Mouse (Mus musculus): ENCODE data around the gene Usp40.
A peak's percentile ranks its signal among the peaks of the same experiment; 100 is the strongest.
"Not testable (repeated sequence)": the region's sequence is repeated elsewhere in the genome, so short reads cannot be mapped to it uniquely, and the experiment has no call there.

The Usp40 gene

DNA sequence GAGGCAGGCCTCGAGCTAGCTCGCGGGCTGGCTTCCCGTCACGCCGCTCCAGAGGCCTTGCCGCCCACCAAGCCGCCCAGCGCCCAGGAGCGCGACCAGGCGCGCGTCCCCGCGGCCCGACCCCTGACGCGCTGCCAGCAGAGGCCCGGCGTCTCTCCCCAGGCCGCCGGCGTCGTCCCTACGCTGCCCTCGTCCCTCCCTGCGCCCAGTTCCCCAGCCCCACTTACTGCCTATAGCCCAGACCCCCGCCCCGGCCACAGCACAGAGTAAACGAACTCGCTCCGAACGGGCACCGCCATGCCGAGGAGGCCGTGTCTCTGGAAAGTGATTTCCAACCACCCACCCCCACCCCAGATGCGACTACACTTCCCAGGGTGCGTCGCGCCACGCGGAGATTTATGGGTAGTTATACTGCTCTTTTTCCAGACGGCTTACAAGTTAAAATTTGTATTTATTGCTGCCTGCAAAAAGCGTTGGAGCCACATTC, at the start of gene Usp40:
Usp40 (minus strand) TSS at position 341 of the 487 bp plus-strand sequence.
- peak; percentile 86 to 90 for DNase-seq

GRCm38 (mm10) chr1:88055088-88055487, 46.7 kb upstream of the Usp40 start, which contains the start of gene Ugt1a10:
Gene Ugt1a10, plus strand, starts transcription at chr1:88055388.
- DNase-seq = no peak

- DNase-seq = not testable (repeated sequence)
These were observed 39.1 kb upstream of the Usp40 start for GRCm38 (mm10) chr1:88047408-88047807.

DNA sequence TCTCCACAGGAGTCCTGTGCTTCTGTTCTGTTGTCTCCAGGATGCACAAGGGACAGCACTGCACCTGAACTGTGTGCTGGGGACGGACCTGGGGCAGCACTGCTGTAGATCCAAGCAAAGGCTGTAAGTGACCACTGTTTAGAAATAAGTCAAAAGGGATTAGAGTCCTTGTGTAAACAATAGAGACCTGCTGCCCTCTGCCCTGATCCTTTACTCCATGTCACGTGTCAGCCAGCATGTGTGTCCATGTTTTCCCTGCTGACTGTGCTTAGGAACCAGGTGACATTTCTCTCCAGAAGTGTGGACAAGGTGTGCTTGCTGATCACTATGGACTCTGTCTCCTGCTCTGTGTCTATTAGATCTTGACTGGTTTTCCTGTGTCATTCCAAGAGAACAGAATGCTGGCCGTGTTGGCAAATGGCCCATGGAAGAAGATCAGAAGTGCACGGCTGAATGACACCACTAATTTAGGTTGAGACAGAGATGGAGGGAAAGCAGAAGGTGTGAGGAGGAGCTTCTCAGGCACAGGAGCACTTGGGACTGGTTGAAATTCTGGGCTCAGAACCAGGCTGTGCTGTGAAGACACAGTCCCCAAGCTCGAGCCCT, 36.6 kb upstream of the Usp40 start:
- not testable (repeated sequence) for DNase-seq

GRCm38 (mm10) chr1:88043044-88043443, 34.7 kb upstream of the Usp40 start:
- not testable (repeated sequence) for DNase-seq

- DNase-seq = not testable (repeated sequence)
These were observed 16.9 kb upstream of the Usp40 start for GRCm38 (mm10) chr1:88025244-88025643.

- no peak for DNase-seq
These were observed 7.0 kb upstream of the Usp40 start for GRCm38 (mm10) chr1:88015371-88015770.

- no peak for DNase-seq
These were observed 6.3 kb upstream of the Usp40 start for GRCm38 (mm10) chr1:88014671-88015070.

- no peak for DNase-seq
These were observed 5.8 kb upstream of the Usp40 start for GRCm38 (mm10) chr1:88014194-88014593.

- DNase-seq = no peak
These were observed 5.4 kb upstream of the Usp40 start for GRCm38 (mm10) chr1:88013726-88014125.

GRCm38 (mm10) chr1:88009521-88009920, 1.2 kb upstream of the Usp40 start:
- DNase-seq = no peak

DNA sequence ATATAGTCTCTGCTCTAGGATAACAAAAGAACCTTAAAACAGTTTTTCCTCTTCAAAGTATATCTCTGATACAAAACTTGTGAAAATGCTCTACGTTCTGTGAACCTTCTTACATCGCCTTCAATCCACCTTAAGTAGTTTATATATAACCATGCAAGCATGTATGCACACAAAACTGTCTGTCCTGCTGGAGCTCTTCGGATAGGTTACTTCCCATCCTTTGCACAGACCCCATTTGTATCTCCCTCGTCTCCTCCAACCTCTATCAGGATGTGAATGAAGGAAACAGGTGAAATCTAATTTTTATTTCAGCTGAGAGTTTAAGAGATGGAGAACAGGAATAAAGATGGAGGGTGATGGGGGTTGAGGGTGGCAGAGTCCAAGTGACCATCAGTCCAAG, 384 bp upstream of the Usp40 start:
- no peak for DNase-seq

GRCm38 (mm10) chr1:88007692-88008210, 600 bp downstream of the Usp40 start:
- DNase-seq = no peak

GRCm38 (mm10) chr1:87992716-87993115, 15.6 kb downstream of the Usp40 start:
- DNase-seq = no peak

DNA sequence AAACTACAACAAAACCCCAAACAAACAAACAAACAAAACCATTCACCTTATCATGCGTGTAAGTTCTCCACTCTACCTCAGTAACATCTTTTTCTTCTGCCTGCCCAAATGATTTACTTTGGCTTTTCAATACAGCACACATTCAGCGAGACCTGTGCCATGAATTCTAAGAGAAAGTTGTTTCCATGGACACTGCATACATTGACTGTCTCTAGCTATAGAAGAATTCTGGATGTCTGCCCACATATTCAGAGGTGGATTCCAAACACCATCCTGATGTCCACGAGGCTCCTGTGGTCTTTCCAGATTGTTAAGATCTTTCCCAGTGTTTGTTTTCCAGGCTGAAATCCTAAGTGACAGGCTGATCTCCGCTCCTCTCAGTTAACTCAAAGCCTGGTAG, 26.1 kb downstream of the Usp40 start:
- DNase-seq = no peak

DNA sequence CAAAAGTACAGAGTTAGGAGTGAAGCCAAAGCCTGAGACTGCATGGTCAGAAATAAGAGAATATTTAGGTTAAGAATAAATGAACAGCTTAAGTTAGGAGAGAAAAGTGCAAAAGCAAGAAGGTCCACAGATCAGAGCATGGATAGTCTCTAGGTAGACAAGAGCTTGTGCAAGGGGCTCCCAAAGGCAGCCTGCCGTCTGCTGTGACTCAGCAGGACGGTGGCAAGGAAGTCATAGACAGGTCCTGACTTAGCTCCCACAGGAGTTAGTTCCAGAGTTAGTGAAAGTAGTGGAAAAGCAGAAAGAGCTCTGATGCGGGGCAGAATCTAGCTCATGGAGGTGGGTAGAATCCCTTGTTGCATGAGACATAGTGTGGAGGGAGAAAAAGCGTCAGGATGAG, 38.0 kb downstream of the Usp40 start:
- no peak for DNase-seq

DNA sequence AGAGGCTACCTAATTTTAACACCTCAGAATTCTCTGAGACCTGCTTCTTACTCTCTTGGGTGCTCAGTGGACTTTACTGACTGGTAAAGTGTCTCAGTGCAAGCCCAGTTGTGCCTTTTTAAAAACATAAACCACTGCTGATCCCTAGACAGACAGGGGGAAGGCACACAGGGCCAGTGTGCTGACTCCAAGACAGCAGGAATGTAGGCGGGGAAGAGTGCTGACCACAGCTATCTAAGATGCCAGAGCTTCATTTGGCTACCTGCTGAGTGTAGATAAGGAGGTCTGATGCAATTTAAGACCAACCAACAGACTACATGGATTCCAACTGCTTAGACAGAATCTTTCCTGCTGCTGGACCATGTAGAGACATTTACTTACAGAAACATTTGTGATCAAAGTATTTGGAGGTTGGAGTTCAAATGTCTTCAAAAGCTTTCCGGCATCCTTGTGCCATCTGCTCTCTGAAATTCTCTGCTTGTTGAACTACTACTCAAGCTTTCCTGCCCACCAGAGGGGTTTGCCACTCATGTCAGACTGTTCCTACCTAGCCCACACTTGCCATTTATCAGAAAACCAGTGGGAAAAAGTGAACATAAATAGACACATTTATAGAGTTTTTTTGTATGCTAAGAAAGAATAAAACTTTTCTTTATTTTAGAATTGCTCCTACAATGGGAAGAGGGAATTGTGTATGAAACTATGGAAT, 46.7 kb downstream of the Usp40 start:
- no peak for DNase-seq

DNA sequence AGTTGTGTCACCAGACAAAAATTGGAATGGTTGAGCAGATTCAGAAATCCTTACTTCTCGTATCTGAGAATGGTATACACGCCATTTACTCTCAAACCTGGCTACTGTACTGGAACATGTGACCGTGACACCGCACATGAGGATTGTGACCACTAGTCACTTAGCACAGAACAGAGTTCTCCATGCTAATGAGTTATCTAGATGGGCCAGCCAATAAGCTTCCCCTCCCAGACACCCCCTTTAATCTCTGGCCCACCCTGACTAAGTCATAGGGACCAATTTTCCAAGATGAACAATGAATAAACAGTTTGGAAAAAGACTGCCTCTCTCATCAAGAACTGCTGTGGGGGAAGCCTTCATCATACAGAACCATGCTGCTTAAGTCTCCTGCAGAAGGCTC, 47.6 kb downstream of the Usp40 start:
- DNase-seq = no peak

DNA sequence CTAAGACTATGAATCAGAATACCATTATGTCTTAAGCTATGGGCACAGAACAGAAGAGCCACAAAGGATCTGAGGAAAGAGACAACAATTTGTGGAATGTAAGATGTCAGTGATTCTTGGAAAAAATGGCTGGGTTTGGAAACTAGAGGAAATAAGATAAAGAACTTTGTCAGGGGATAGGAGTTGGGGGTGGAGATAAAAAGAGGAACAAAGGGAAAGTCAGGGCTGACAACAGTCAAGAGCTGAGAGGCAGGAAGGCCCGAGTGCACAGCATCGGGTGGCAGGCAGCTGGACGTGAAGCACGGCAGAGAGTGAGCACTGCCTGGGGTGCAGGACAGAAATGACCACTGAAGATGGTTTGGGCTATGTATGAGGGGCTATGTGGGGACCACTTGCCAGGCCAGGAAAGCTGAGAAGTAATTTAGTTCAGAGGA, 48.3 kb downstream of the Usp40 start:
- no peak for DNase-seq

DNA sequence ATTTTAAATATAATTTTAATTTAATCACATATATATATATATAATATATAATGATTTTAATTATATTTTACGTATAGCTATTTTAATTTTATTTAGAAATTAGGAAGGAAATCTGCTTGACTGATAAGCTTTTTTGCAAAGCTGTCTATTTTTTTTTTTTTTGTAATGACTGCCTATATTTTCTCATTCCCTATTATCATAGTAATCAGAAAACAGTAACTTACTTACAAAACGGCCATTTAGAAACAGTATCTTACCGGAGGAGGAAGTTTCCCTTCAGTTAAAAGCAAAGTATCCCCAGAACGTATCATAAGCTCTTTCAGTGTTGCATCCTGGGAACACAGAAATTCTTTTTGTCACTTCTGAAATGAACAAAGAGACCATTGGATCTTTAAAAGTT, 48.8 kb downstream of the Usp40 start:
- DNase-seq = no peak

GRCm38 (mm10) chr1:87958931-87959330, 49.4 kb downstream of the Usp40 start:
- no peak for DNase-seq

GRCm38 (mm10) chr1:87953073-87953472, 55.3 kb downstream of the Usp40 start:
- no peak for DNase-seq

- no peak for DNase-seq
These were observed 56.7 kb downstream of the Usp40 start for GRCm38 (mm10) chr1:87951641-87952040.

DNA sequence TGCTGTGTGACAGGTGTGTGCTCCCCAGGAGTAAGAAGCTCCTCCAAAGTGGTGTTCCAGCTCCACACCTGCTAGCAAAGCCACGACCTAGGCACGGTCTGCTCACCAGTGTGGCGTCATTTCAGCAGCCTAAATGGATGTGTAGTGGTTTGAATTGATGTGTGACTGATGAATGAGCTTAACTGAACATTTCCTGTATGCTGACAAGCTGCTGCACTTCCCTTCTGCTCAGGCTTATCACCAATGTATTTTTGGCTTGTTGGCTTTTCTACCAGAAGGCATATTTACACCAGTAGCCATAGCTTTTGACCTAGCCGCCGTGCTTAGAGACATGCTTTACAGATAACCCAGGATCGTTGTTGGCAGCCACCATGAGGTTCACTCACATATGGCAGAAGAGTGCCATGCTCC, 60.7 kb downstream of the Usp40 start:
- no peak for DNase-seq
